Mouse (Mus musculus) liver, embryonic 14.5 days (tissue): ENCODE results near the gene H2afx.

Source experiments
- CTCF ChIP-seq: IDR thresholded peaks from 2 replicates; pipeline ENCODE4 v1.5.1; 2016; ENCODE audit warnings: antibody characterized with exemption, low read depth, control low read depth
- EP300 ChIP-seq: IDR thresholded peaks from 2 replicates; pipeline ENCODE4 v1.6.1; 2016; ENCODE audit warnings: antibody characterized with exemption, low read depth

GRCm38 (mm10) chr9:44309756-44310155 lies 24.7 kb upstream of the H2afx start:
- TF ChIP-seq CTCF (no peak), EP300 (no peak)
